Mouse (Mus musculus) neural tube, embryonic 13.5 days (tissue): ENCODE data around the gene Mt2. TPM values are rescaled to one million over a fixed set of nuclear protein-coding genes. Genes with fewer than 3 reads are reported as not detected.

ENCODE experiments used
- ATAC-seq: fragments of 200-750 bp; cut with Nextera tagmentation; 2 replicates; pipeline ENCODE4 v1.8.0; 2017; ENCODE audit warnings: low read depth, mild to moderate bottlenecking, moderate TSS enrichment, moderate library complexity
- H3K27ac ChIP-seq: fragments of 300-500 bp; sonication (generic); replicated peaks from 2 replicates; pipeline ENCODE4 v1.5.1; 2015; ENCODE audit warnings: moderate library complexity, mild to moderate bottlenecking, inconsistent platforms
- H3K27me3 ChIP-seq: fragments of 300-500 bp; sonication (generic); 2 replicates; pipeline ENCODE4 v1.6.1; 2015; ENCODE audit warnings: mild to moderate bottlenecking, inconsistent platforms
- H3K36me3 ChIP-seq: fragments of 300-500 bp; sonication (generic); 2 replicates; pipeline ENCODE4 v1.6.1; 2015; ENCODE audit warnings: mild to moderate bottlenecking, inconsistent platforms
- H3K4me1 ChIP-seq: fragments of 300-500 bp; sonication (generic); replicated peaks from 2 replicates; pipeline ENCODE4 v1.6.1; 2015; ENCODE audit warnings: inconsistent platforms
- H3K4me2 ChIP-seq: fragments of 300-500 bp; sonication (generic); 2 replicates; pipeline ENCODE4 v1.6.1; 2015; ENCODE audit warnings: inconsistent platforms, mild to moderate bottlenecking, moderate library complexity
- H3K4me3 ChIP-seq: fragments of 300-500 bp; sonication (generic); 2 replicates; pipeline ENCODE4 v1.5.1; 2015; ENCODE audit warnings: mild to moderate bottlenecking, inconsistent platforms
- H3K9ac ChIP-seq: fragments of 300-500 bp; sonication (generic); 2 replicates; pipeline ENCODE4 v1.6.1; 2015; ENCODE audit warnings: moderate library complexity, mild to moderate bottlenecking, inconsistent platforms
- H3K9me3 ChIP-seq: fragments of 300-500 bp; sonication (generic); 2 replicates; pipeline ENCODE4 v1.6.1; 2016; ENCODE audit warnings: inconsistent platforms
- WGBS: fragments of 180-500 bp; shearing (Covaris S2); methylation state at CpG from one replicate; pipeline ENCODE4 v1.1.7; 2015; 5-methylcytosine and 5-hydroxymethylcytosine counted together
- polyA plus RNA-seq: library from polyadenylated mRNA; unstranded; fragments of >200 nt; fragmentation: Nextera tagmentation; extraction: Ambion mirVana; gene quantifications from 2 replicates; pipeline ENCODE4 v1.2.1, GENCODE M21; 2015

Gene Mt2
- polyA plus RNA-seq, 1 experiment from 2014 or later: 12.0 TPM

DNA sequence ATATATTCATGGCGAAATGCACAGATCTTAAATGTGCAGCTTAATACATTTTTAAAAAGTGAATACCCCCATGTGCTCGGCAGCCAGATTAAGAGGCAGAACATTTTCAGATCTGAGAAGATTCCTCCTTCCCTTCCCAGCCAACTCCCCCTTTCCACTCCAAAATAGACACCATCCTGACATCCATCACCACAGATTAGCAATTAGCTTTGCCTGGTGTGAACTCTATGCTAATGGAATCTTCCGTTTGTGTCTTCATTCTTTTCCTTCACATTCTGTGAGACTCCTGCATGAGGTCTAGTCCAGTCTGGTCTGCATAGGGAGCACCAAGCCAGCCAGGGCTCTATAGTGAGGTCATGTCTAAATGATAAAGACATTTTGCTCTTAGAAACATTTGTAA, 37.8 kb downstream of the Mt2 start:
- Histone ChIP-seq H3K4me2 (no peak overlapping the region), H3K4me1 (peaks cover 9% of the 10 kb centered on the region), H3K27ac (no peak overlapping the region), H3K36me3 (no peaks in the 10 kb centered on the region), H3K4me3 (no peak overlapping the region), H3K27me3 (no peaks in the 10 kb centered on the region), H3K9ac (no peak overlapping the region), H3K9me3 (no peaks in the 10 kb centered on the region)
- ATAC-seq: no peak
- WGBS: 64% methylated on average over 3 of the region's 3 CpGs

DNA sequence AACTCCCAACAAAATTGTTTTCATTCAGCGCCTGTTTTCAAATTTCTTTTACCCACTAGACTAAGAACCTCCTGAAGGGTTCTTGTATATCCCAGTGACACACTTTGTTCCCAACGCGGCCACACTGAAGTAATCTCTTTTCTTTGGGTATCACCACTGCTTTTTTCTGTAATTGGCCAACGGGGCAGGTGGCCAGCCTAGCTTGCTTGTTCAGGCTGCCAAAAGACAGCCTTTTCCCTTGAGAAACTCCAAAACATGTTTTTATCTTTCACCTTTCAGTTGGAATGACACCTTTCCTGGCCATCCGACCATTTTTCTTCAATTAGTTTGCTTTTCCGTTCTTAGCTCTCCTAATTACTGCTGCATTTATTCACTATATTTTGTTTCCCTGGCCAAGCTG, 41.4 kb downstream of the Mt2 start:
- Histone ChIP-seq H3K36me3 (no peaks in the 10 kb centered on the region), H3K27ac (0 out of 2 replicates have a peak overlapping the region, but pooled peaks have one; percentile 52), H3K4me2 (peak overlapping the region; percentile 88), H3K9me3 (no peaks in the 10 kb centered on the region), H3K9ac (peak overlapping the region; percentile 60; the same call in 1 of the 2 replicates), H3K4me3 (peak overlapping the region; percentile 68), H3K4me1 (peaks cover 23% of the 10 kb centered on the region), H3K27me3 (no peaks in the 10 kb centered on the region)
- WGBS: 75% methylated on average over 6 of the region's 6 CpGs
- no peak for ATAC-seq

DNA sequence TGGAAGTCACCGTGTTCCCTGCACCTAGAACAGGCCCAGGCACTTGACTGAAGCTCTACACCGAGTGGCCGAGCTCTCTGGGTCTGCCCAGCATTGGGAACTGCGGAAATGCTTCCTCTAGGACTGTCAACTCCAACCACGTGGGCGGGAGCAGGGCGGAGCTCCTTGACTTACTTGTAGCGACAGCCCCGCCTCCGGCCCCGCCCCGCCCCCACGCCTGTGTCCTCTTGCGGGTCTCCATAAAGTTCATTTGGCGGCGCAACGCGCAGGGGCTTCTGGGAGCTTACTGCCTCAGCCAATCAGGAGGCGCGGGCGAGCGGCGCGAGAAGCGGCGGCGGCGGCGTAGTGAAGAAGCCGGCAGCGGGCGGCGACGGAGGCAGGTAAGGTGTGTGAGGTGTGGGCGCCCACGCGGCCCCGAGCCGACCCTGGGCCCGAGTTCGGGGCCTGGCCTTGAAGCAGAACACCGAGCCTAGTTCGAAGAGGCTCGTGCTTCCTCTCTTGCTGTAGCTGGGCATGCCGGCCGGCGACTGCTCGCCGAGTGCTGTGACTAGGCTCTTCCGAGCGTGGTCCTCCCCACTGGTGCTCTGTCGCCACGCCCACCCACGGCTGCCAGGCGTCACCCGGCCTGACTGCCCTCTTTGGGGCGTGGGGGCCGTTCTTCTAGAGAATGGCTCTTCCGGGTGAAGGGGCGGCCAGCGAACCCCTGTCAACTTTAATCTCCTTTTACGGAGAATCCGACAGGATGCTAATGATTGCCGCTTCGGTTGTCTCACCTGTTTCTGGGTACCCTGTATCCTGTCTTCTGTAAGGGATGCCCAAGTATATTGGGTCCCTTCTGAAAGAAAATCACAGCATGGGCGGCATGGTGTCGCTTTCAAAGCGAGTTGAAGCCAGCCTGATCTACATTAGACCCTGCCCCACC, 42.0 kb downstream of the Mt2 start, which contains the start of gene Nup93:
Gene Nup93 (plus strand): TSS at position 313 of the 922 bp plus-strand sequence.
- WGBS: under 1% methylated on average over 68 of the region's 68 CpGs
- peak; percentile 97 for ATAC-seq

More for the DNA sequence above, 42.0 kb downstream of the Mt2 start, which contains the start of gene Nup93:
- Histone ChIP-seq H3K4me1 (peaks cover 23% of the 10 kb centered on the region), H3K9ac (peak within 1 kb of the TSS; percentile 79), H3K4me2 (peak within 1 kb of the TSS; percentile 88), H3K27me3 (no peaks in the 10 kb centered on the region), H3K9me3 (no peaks in the 10 kb centered on the region), H3K27ac (peak within 1 kb of the TSS; percentile 69), H3K4me3 (peak within 1 kb of the TSS; percentile 68), H3K36me3 (no peaks in the 10 kb centered on the region)

Other genes starting within 250 kb of the Mt2 start
- 67.1 and 74.4 TPM in 2 replicates for gene Amfr, start 159.8 kb upstream of the Mt2 start, polyA plus RNA-seq
- 96.6 and 98.6 TPM in 2 replicates for gene Nudt21, start 135.6 kb upstream of the Mt2 start, polyA plus RNA-seq
- 12.8 and 14.2 TPM in 2 replicates for gene Ogfod1, start 135.5 kb upstream of the Mt2 start, polyA plus RNA-seq
- gene Bbs2, start 73.7 kb upstream of the Mt2 start, polyA plus RNA-seq: 20.4 and 24.3 TPM in 2 replicates
- not detected in 2 replicates for gene Mt4, start 35.5 kb upstream of the Mt2 start, polyA plus RNA-seq
- gene Mt3, start 20.1 kb upstream of the Mt2 start, polyA plus RNA-seq: 99.3 and 131 TPM in 2 replicates
- gene Mt1, start 6.4 kb downstream of the Mt2 start, polyA plus RNA-seq: 53.8 and 55.6 TPM in 2 replicates
- gene Nup93, start 41.9 kb downstream of the Mt2 start, polyA plus RNA-seq: 56.1 and 59.9 TPM in 2 replicates
- 0.06 and 0.23 TPM in 2 replicates for gene Slc12a3, start 156.5 kb downstream of the Mt2 start, polyA plus RNA-seq
- gene Herpud1, start 213.8 kb downstream of the Mt2 start, polyA plus RNA-seq: 63.3 and 66.3 TPM in 2 replicates